Mouse (Mus musculus) forebrain, embryonic 10.5 days (tissue): Measurements from ENCODE around the gene Eif4e2. TPM values are rescaled to one million over a fixed set of nuclear protein-coding genes. Genes with fewer than 3 reads are reported as not detected.

Source experiments
- DNase-seq: peaks from one replicate; pipeline ENCODE4 v3.0.0-alpha.2; 2017; ENCODE audit warnings: low spot score; ENCODE audit errors: extremely low spot score
- H3K27ac ChIP-seq: fragments of 300-500 bp; sonication (generic); 2 replicates; pipeline ENCODE4 v1.5.1; 2016; ENCODE audit warnings: mild to moderate bottlenecking
- H3K27me3 ChIP-seq: fragments of 300-500 bp; sonication (generic); 2 replicates; pipeline ENCODE4 v1.6.1; 2016; ENCODE audit warnings: mild to moderate bottlenecking; ENCODE audit not compliant: poor library complexity, severe bottlenecking
- H3K36me3 ChIP-seq: fragments of 300-500 bp; sonication (generic); replicated peaks from 2 replicates; pipeline ENCODE4 v1.6.1; 2016; ENCODE audit warnings: mild to moderate bottlenecking, moderate library complexity
- H3K4me1 ChIP-seq: fragments of 300-500 bp; sonication (generic); 2 replicates; pipeline ENCODE4 v1.6.1; 2016
- H3K4me3 ChIP-seq: fragments of 300-500 bp; sonication (generic); 2 replicates; pipeline ENCODE4 v1.5.1; 2016; ENCODE audit warnings: mild to moderate bottlenecking, moderate library complexity
- H3K9me3 ChIP-seq: fragments of 300-500 bp; sonication (generic); 2 replicates; pipeline ENCODE4 v1.6.1; 2016; ENCODE audit warnings: mild to moderate bottlenecking, moderate library complexity
- WGBS: fragments of 180-500 bp; shearing (Covaris S2); methylation state at CpG from one replicate; pipeline ENCODE4 v1.1.7; 2016; 5-methylcytosine and 5-hydroxymethylcytosine counted together
- polyA plus RNA-seq: library from polyadenylated mRNA; unstranded; fragments of >200 nt; fragmentation: Nextera tagmentation; extraction: Ambion mirVana; gene quantifications from 2 replicates; pipeline ENCODE4 v1.2.1, GENCODE M21; 2016

Eif4e2 gene
- polyA plus RNA-seq, 1 experiment from 2014 or later, result 162 TPM

GRCm38 (mm10) chr1:87252040-87252609 lies 38.4 kb downstream of the Eif4e2 start:
- WGBS, result 66% methylated on average over 5 of the region's 5 CpGs
- H3K4me3 ChIP-seq, result no peak overlapping the region

GRCm38 (mm10) chr1:87255173-87255572 lies 41.5 kb downstream of the Eif4e2 start:
- peaks cover 32% of the 10 kb centered on the region for H3K27me3 ChIP-seq

More at GRCm38 (mm10) chr1:87252040-87252609, 38.4 kb downstream of the Eif4e2 start:
- Histone ChIP-seq H3K4me1 (peaks cover 5% of the 10 kb centered on the region; the same call in 1 of the 2 replicates), H3K36me3 (no peaks in the 10 kb centered on the region), H3K9me3 (no peaks in the 10 kb centered on the region), H3K27me3 (0 out of 2 replicates have a peak, but pooled peaks cover 5% of the 10 kb centered on the region), H3K27ac (no peak overlapping the region)
- DNase-seq, result no peak

GRCm38 (mm10) chr1:87257691-87258090 lies 44.0 kb downstream of the Eif4e2 start:
- Histone ChIP-seq H3K27me3 (peaks cover 51% of the 10 kb centered on the region), H3K36me3 (no peaks in the 10 kb centered on the region), H3K27ac (no peak overlapping the region), H3K9me3 (no peaks in the 10 kb centered on the region), H3K4me3 (no peak overlapping the region), H3K4me1 (peaks cover 20% of the 10 kb centered on the region)
- WGBS, result 15% methylated on average over 11 of the region's 11 CpGs
- DNase-seq, result no peak

More at GRCm38 (mm10) chr1:87255173-87255572, 41.5 kb downstream of the Eif4e2 start:
- no peak for DNase-seq
- H3K4me1 ChIP-seq, result peaks cover 19% of the 10 kb centered on the region
- H3K36me3 ChIP-seq, result no peaks in the 10 kb centered on the region
- no peaks in the 10 kb centered on the region for H3K9me3 ChIP-seq
- 73% methylated on average over 4 of the region's 4 CpGs for WGBS
- no peak overlapping the region for H3K4me3 ChIP-seq
- H3K27ac ChIP-seq, result no peak overlapping the region

- no peak overlapping the region for H3K4me3 ChIP-seq
- WGBS, result 18% methylated on average over 14 of the region's 14 CpGs
Observed at GRCm38 (mm10) chr1:87258484-87258883, 44.8 kb downstream of the Eif4e2 start.

GRCm38 (mm10) chr1:87259316-87259715 lies 45.6 kb downstream of the Eif4e2 start:
- Histone ChIP-seq H3K36me3 (no peaks in the 10 kb centered on the region), H3K27ac (no peak overlapping the region), H3K4me1 (peaks cover 36% of the 10 kb centered on the region), H3K4me3 (no peak overlapping the region), H3K27me3 (peaks cover 67% of the 10 kb centered on the region), H3K9me3 (no peaks in the 10 kb centered on the region)
- DNase-seq, result no peak
- 88% methylated on average over 2 of the region's 2 CpGs for WGBS

More at GRCm38 (mm10) chr1:87258484-87258883, 44.8 kb downstream of the Eif4e2 start:
- H3K27ac ChIP-seq, result no peak overlapping the region
- DNase-seq, result no peak
- peaks cover 27% of the 10 kb centered on the region for H3K4me1 ChIP-seq
- H3K36me3 ChIP-seq, result no peaks in the 10 kb centered on the region
- no peaks in the 10 kb centered on the region for H3K9me3 ChIP-seq
- H3K27me3 ChIP-seq, result peaks cover 59% of the 10 kb centered on the region

- DNase-seq, result peak; percentile 33
- Histone ChIP-seq H3K27me3 (peaks cover 91% of the 10 kb centered on the region), H3K4me1 (peaks cover 44% of the 10 kb centered on the region), H3K27ac (0 out of 2 replicates have a peak overlapping the region, but pooled peaks have one; percentile 26), H3K9me3 (no peaks in the 10 kb centered on the region), H3K36me3 (no peaks in the 10 kb centered on the region), H3K4me3 (peak overlapping the region; percentile 67)
- 3% methylated on average over 9 of the region's 9 CpGs for WGBS
Observed at GRCm38 (mm10) chr1:87263257-87263656, 49.5 kb downstream of the Eif4e2 start.

GRCm38 (mm10) chr1:87263796-87264133 lies 50.1 kb downstream of the Eif4e2 start:
- Histone ChIP-seq H3K27ac (peak overlapping the region; percentile 81), H3K9me3 (no peaks in the 10 kb centered on the region), H3K27me3 (peaks cover 91% of the 10 kb centered on the region), H3K36me3 (no peaks in the 10 kb centered on the region), H3K4me1 (peaks cover 39% of the 10 kb centered on the region), H3K4me3 (peak overlapping the region; percentile 67)
- no peak for DNase-seq
- WGBS, result 1% methylated on average over 12 of the region's 12 CpGs

GRCm38 (mm10) chr1:87264134-87265006 lies 50.7 kb downstream of the Eif4e2 start, which contains the start of gene Efhd1:
Gene Efhd1 (plus strand): TSS chr1:87264363.
- H3K27ac ChIP-seq, result peak within 1 kb of the TSS; percentile 81
- WGBS, result under 1% methylated on average over 70 of the region's 70 CpGs
- peak; percentile 67 for DNase-seq

GRCm38 (mm10) chr1:87265200-87265599 lies 51.5 kb downstream of the Eif4e2 start:
- WGBS, result under 1% methylated on average over 13 of the region's 13 CpGs
- Histone ChIP-seq H3K27me3 (peaks cover 94% of the 10 kb centered on the region), H3K27ac (no peak overlapping the region), H3K4me1 (peaks cover 44% of the 10 kb centered on the region), H3K4me3 (peak overlapping the region; percentile 67), H3K9me3 (no peaks in the 10 kb centered on the region), H3K36me3 (no peaks in the 10 kb centered on the region)
- peak; percentile 23 for DNase-seq

More at GRCm38 (mm10) chr1:87264134-87265006, 50.7 kb downstream of the Eif4e2 start, which contains the start of gene Efhd1:
- Histone ChIP-seq H3K36me3 (no peaks in the 10 kb centered on the region), H3K4me1 (peaks cover 39% of the 10 kb centered on the region), H3K27me3 (peaks cover 91% of the 10 kb centered on the region), H3K9me3 (no peaks in the 10 kb centered on the region), H3K4me3 (peak within 1 kb of the TSS; percentile 67)

- DNase-seq, result no peak
- peaks cover 57% of the 10 kb centered on the region for H3K4me1 ChIP-seq
- H3K9me3 ChIP-seq, result no peaks in the 10 kb centered on the region
- H3K27me3 ChIP-seq, result peaks cover 100% of the 10 kb centered on the region
- WGBS, result 27% methylated on average over 8 of the region's 8 CpGs
- no peak overlapping the region for H3K4me3 ChIP-seq
- H3K36me3 ChIP-seq, result no peaks in the 10 kb centered on the region
- H3K27ac ChIP-seq, result no peak overlapping the region
Observed at GRCm38 (mm10) chr1:87266296-87267090, 52.8 kb downstream of the Eif4e2 start.

- Histone ChIP-seq H3K36me3 (no peaks in the 10 kb centered on the region), H3K27me3 (peaks cover 75% of the 10 kb centered on the region), H3K27ac (peak overlapping the region; percentile 69), H3K4me1 (peaks cover 36% of the 10 kb centered on the region), H3K9me3 (no peaks in the 10 kb centered on the region), H3K4me3 (no peak overlapping the region)
- WGBS, result 24% methylated on average over 3 of the region's 3 CpGs
- no peak for DNase-seq
Observed at GRCm38 (mm10) chr1:87270204-87270603, 56.5 kb downstream of the Eif4e2 start.
